Mouse (Mus musculus): ENCODE data around the gene Gcdh. TPM values are rescaled to one million over a fixed set of nuclear protein-coding genes. Genes with fewer than 3 reads are reported as not detected.
A peak's percentile ranks its signal among the peaks of the same experiment; 100 is the strongest.
"Not testable (repeated sequence)": the region's sequence is repeated elsewhere in the genome, so short reads cannot be mapped to it uniquely, and the experiment has no call there.

The Gcdh gene
- total RNA-seq, 1 experiment from 2014 or later = 16.8 TPM

- peak; percentile 25 for ATAC-seq (replicated peaks; ENCODE audit: insufficient number of reproducible peaks, low FRiP score, low TSS enrichment, poor library complexity, severe bottlenecking)
Measured at GRCm38 (mm10) chr8:84912895-84913501, 19.3 kb upstream of the Gcdh start.

- no peak for ATAC-seq (replicated peaks; ENCODE audit: insufficient number of reproducible peaks, low FRiP score, low TSS enrichment, poor library complexity, severe bottlenecking)
Measured at GRCm38 (mm10) chr8:84912391-84912790, 18.7 kb upstream of the Gcdh start.

GRCm38 (mm10) chr8:84911854-84912253 lies 18.1 kb upstream of the Gcdh start:
- ATAC-seq (replicated peaks; ENCODE audit: insufficient number of reproducible peaks, low FRiP score, low TSS enrichment, poor library complexity, severe bottlenecking) = no peak

- no peak for ATAC-seq (replicated peaks; ENCODE audit: insufficient number of reproducible peaks, low FRiP score, low TSS enrichment, poor library complexity, severe bottlenecking)
Measured at GRCm38 (mm10) chr8:84910551-84910950, 16.8 kb upstream of the Gcdh start.

- no peak for ATAC-seq (replicated peaks; ENCODE audit: insufficient number of reproducible peaks, low FRiP score, low TSS enrichment, poor library complexity, severe bottlenecking)
Measured at GRCm38 (mm10) chr8:84909949-84910348, 16.2 kb upstream of the Gcdh start.

- ATAC-seq (replicated peaks; ENCODE audit: insufficient number of reproducible peaks, low FRiP score, low TSS enrichment, poor library complexity, severe bottlenecking) = no peak
Measured at GRCm38 (mm10) chr8:84909162-84909767, 15.5 kb upstream of the Gcdh start.

GRCm38 (mm10) chr8:84908421-84909161 lies 14.9 kb upstream of the Gcdh start, which contains the start of gene Dnase2a:
Dnase2a (plus strand) TSS chr8:84908560.
- peak; percentile 92 for ATAC-seq (replicated peaks; ENCODE audit: insufficient number of reproducible peaks, low FRiP score, low TSS enrichment, poor library complexity, severe bottlenecking)

GRCm38 (mm10) chr8:84907979-84908378 lies 14.3 kb upstream of the Gcdh start:
- not testable (repeated sequence) for ATAC-seq (replicated peaks; ENCODE audit: insufficient number of reproducible peaks, low FRiP score, low TSS enrichment, poor library complexity, severe bottlenecking)

GRCm38 (mm10) chr8:84907493-84907892 lies 13.8 kb upstream of the Gcdh start:
- ATAC-seq (replicated peaks; ENCODE audit: insufficient number of reproducible peaks, low FRiP score, low TSS enrichment, poor library complexity, severe bottlenecking) = no peak

GRCm38 (mm10) chr8:84907037-84907436 lies 13.3 kb upstream of the Gcdh start:
- no peak for ATAC-seq (replicated peaks; ENCODE audit: insufficient number of reproducible peaks, low FRiP score, low TSS enrichment, poor library complexity, severe bottlenecking)

GRCm38 (mm10) chr8:84904351-84904750 lies 10.6 kb upstream of the Gcdh start:
- ATAC-seq (replicated peaks; ENCODE audit: insufficient number of reproducible peaks, low FRiP score, low TSS enrichment, poor library complexity, severe bottlenecking) = no peak

GRCm38 (mm10) chr8:84902920-84903661 lies 9.4 kb upstream of the Gcdh start:
- ATAC-seq (replicated peaks; ENCODE audit: insufficient number of reproducible peaks, low FRiP score, low TSS enrichment, poor library complexity, severe bottlenecking) = peak; percentile 64

- ATAC-seq (replicated peaks; ENCODE audit: insufficient number of reproducible peaks, low FRiP score, low TSS enrichment, poor library complexity, severe bottlenecking) = no peak
Measured at GRCm38 (mm10) chr8:84902367-84902919, 8.7 kb upstream of the Gcdh start.

- ATAC-seq (replicated peaks; ENCODE audit: insufficient number of reproducible peaks, low FRiP score, low TSS enrichment, poor library complexity, severe bottlenecking) = no peak
Measured at GRCm38 (mm10) chr8:84901752-84902151, 8.0 kb upstream of the Gcdh start, which contains the start of gene Klf1. Klf1 (plus strand) TSS chr8:84901928.

GRCm38 (mm10) chr8:84901071-84901470 lies 7.3 kb upstream of the Gcdh start:
- ATAC-seq (replicated peaks; ENCODE audit: insufficient number of reproducible peaks, low FRiP score, low TSS enrichment, poor library complexity, severe bottlenecking) = no peak

- ATAC-seq (replicated peaks; ENCODE audit: insufficient number of reproducible peaks, low FRiP score, low TSS enrichment, poor library complexity, severe bottlenecking) = no peak
Measured at GRCm38 (mm10) chr8:84895963-84896362, 2.2 kb upstream of the Gcdh start.

- no peak for ATAC-seq (replicated peaks; ENCODE audit: insufficient number of reproducible peaks, low FRiP score, low TSS enrichment, poor library complexity, severe bottlenecking)
Measured at GRCm38 (mm10) chr8:84892993-84893708, 570 bp downstream of the Gcdh start.

GRCm38 (mm10) chr8:84889141-84889540 lies 4.6 kb downstream of the Gcdh start:
- ATAC-seq (replicated peaks; ENCODE audit: insufficient number of reproducible peaks, low FRiP score, low TSS enrichment, poor library complexity, severe bottlenecking) = no peak

All from monocyte, adult 5-6 weeks (primary cell).